Mouse (Mus musculus): ENCODE data around the gene Scp2. TPM values are rescaled to one million over a fixed set of nuclear protein-coding genes. Genes with fewer than 3 reads are reported as not detected.
"Not testable (repeated sequence)": the region's sequence is repeated elsewhere in the genome, so short reads cannot be mapped to it uniquely, and the experiment has no call there.

The Scp2 gene
- 327 TPM in 2 replicates for total RNA-seq (2015)
- total RNA-seq (2017): 470 and 494 TPM in 2 replicates

DNA sequence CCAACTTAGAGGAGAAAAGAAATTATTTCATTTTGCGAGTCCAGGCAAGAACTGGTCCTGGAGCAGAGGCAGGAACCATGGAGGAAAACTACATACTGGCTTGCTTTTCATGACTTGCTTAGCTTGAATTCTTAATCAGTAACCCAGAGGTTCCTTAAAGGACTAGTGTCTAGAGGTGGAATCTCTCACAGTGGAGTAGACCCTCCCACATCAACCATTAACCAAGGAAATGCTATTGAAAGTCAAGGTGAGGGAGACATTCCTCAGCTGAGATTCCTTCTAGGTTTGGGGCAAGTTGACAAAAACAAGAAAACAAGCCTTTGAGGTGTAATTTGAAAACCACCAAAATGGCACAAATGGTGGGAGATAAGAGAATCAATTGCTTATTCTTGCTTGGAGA, at the start of gene Scp2:
Scp2 (minus strand) TSS at position 119 of the 400 bp plus-strand sequence.
- ATAC-seq (ENCODE audit: poor library complexity, severe bottlenecking): no peak

DNA sequence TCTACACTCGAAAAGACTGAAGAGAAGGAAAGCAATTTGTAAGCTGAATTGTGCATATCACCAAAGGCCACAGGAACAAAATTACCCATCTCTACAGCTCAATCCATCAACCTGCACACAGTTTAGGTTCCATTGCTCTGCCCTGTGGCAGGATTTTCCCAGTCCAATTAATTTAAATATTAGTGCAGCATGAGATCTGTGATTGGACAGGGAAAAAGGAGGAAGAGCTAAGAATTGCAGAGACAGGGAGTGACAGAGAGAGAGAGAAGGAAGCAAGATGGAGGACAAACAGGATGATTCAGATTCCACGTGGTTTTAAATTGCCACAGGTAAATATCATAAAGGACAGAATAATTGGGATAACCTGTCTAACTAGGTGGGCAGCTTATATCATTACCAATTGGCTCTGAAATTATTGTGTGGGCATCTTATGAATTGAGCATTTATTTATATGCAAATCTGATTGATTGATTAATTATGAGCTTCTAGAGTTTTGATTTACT, 48.1 kb upstream of the Scp2 start:
- no peak for ATAC-seq (ENCODE audit: poor library complexity, severe bottlenecking)

DNA sequence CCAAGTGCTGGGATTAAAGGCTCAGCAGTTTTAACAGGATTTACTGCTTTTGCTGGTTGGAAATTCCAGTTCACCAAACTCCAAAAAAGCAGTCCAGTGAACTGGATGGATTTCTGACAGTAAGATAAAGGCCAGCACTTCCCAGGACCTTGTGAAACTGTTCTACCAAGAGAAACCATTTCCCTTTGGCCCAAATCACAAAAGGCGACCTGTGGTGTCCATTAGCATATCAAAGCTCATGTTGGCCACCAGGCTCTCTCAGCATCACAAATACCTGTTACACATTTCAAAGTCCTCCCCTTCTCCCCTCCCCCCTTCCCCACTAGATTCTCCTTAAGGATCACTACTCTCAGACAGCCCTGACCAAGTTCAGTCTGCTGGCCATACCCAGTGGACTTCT, 37.5 kb upstream of the Scp2 start:
- ATAC-seq (ENCODE audit: poor library complexity, severe bottlenecking): no peak

DNA sequence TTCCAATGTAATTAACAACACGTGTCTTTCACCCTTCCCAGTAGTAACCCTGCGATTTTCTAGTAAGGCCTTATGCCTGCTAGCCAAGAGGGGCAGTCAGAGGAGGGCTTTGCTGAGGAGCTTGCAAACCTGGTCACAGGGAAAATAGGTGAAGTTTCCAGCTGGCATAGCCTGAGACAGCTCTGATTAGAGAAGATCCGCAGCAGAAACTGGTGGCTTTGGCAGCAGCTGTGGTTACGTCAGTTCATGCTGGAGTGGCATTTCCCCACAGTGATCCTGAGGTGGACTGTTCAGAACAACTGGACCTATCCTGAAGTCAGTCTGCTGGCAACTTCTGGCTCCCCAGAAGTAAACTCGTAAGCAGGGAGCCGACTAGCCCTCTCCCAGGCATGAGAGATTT, 23.3 kb upstream of the Scp2 start:
- ATAC-seq (ENCODE audit: poor library complexity, severe bottlenecking): no peak

DNA sequence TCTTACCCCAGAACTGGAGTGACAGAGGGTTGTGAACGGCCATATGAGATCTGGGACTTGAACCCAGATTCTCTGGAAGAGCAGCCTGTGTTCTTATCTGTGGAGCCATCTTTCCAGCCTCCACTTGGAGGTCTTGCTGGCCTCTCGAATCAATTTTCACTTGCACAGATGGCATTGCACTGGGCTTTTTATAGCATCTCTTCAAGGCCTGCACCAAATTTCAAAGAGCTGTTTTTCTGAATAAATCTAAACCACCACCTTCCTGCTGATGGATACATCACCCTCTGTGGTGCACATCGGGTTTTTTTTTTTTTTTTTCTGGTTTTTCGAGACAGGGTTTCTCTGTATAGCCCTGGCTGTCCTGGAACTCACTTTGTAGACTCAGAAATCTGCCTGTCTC, 22.1 kb upstream of the Scp2 start:
- ATAC-seq (ENCODE audit: poor library complexity, severe bottlenecking): no peak

DNA sequence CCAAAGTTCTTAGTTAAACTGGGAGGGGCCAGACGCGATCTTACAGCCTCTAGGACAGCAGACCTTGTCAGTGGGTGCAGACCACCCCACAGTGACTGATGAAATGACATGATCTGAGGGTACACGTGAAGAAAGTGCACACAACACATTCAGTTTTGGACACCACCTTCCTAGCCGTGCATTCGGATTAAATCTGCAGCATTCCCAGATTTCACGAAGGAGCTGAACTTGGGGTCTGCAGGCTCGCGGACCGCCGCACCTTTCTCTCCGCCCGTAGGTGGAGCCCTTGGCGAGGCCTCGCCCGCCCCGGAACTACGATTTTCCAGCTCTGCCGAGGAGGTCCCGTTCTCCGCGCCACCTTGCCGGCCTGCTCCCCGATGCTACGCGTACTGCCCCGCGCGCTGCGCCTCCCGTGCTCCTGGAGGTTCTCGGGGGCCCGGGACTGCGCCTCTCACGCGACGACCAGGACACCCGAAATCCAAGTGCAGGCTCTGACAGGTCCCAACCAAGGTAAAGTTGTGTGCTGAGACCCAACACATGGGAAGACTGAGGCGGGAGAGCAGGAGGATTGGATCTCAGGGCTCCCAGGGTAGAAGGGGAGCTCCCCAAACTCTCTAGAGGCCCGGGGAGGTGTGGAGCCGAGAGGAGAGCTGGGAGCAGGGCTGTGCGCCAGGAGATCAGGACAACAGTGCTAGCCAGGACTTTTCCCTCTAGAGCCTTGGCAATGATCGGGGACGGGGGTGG, 20.5 kb upstream of the Scp2 start, which contains the start of gene Echdc2:
Echdc2 (plus strand) TSS at position 286 of the 744 bp plus-strand sequence.
- ATAC-seq (ENCODE audit: poor library complexity, severe bottlenecking): no peak

DNA sequence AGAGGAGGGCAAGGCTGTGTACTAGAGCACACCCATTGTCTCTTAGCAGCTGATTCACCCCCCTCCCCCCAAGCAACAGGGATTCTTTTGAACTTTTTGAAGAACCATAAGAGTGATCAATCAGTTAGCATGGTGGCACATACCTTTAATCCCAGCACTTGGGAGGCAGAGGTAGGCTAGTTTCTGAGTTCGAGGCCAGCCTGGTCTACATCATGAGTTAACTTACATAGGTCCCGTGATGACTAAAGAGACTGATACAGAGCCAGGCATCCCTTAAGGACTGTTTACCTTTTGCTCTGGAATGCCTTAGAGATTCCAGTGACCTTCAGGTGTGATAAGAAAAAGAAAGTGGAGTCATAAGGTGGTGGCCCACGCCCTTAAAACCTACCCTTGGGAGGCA, 18.5 kb upstream of the Scp2 start:
- ATAC-seq (ENCODE audit: poor library complexity, severe bottlenecking): no peak

DNA sequence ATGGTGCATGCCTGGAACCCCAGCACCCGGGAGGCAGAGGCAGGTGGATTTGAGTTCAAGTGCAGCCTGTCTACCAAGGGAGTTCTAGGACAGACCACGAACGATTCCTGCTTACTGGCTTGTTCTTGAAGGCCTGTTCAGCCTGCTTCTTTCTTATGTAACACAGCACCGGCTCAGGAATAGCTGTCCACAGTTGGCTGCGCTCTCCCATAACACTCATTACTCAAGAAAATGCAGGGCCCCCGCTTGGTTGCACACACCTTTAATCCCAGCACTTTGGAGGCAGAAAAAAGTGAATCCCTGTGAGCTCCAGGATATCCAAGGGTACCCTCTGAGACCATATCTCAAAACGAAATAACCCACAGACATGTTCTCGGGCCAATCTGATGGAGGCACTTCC, 17.1 kb upstream of the Scp2 start:
- no peak for ATAC-seq (ENCODE audit: poor library complexity, severe bottlenecking)

DNA sequence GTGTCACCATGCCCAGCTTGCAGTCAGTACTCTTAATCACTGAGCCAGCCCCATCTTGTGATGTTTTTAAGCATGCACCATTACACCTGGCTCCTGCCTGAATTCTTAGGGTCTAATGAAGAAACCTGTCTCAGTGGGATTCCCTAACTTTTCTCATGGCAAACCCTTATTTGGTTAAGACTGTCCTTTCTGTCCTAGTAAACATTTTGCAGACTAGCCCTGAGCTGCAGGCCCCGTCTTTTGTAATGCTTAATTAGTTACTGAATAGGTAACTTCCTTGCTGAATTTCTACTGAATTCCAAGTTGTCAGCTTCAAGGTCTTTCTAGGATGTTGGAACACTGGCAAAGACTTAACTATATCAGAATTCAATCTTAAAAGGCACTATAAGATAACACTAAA, 10.3 kb upstream of the Scp2 start:
- not testable (repeated sequence) for ATAC-seq (ENCODE audit: poor library complexity, severe bottlenecking)

DNA sequence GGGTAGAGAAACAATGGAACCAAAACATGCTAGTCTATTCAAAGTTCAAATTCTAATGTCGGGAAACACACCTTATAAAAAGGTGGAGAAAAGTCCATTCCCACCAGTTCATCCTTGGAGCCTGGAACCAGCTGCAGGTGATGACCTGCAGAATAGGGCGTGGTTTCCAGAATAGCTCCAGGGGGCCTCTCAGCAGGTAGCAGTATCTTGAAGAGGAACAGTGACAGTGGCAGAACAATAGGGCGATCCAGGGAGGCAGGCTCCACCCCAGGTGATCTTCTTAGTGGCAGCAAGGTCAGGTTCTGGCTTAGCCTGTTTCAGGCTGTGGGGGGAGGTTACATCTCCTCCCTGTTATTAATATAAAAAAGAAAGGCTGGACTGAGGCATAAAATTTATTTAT, 756 bp upstream of the Scp2 start:
- not testable (repeated sequence) for ATAC-seq (ENCODE audit: poor library complexity, severe bottlenecking)

DNA sequence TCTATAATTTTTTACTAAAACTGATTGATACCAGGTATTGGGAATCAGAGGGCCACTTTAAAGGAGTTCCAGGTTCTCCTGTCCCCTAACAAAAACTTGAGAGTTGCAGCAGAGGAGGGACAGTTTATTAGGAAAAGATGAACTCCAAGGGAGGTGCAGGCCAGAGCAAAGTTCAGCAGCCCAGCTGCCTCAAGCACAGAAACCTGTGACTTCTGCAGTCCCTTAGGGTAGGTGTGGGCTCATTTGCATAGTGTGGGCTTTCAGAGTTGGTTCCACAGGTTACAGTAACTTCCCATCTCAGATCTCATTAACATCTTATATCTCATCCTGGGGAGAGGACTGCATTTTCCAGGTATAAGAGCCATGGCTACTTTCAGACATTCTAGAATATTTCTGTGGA, 1.0 kb downstream of the Scp2 start:
- no peak for ATAC-seq (ENCODE audit: poor library complexity, severe bottlenecking)

DNA sequence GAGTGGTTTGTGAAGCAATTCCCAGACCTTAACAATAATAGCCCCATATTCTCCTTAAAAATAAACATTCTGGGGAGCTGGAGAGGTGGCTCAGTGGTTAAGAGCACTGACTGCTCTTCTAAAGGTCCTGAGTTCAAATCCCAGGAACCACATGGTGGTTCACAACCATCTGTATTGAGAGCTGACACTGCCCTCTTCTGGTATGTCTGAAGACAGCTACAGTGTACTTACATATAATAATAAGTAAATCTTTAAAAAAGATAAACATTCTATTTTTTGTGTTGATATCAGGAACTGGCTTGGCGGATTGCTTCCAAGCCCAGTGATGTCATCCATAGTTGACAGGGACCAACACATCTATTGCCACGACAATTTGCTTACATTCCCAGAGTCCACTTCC, 1.6 kb downstream of the Scp2 start:
- not testable (repeated sequence) for ATAC-seq (ENCODE audit: poor library complexity, severe bottlenecking)

DNA sequence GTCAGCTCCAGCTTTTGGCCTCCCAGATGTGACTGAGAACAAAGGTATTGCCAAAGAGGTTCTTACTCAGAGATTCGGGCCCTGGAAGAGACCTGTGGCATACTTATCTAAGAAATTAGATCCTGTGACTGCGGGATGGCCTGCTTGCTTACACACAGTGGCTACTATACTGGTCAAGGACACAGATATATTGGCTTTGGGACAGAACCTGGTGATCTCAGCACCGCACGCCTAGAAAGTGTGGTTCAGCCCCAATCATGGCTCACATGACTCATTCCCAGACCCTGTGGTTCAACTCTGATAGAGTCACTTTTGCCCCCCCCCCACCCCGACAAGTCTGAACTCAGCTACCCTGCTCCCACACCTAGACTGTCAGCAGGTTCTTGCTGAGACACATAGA, 7.9 kb downstream of the Scp2 start:
- ATAC-seq (ENCODE audit: poor library complexity, severe bottlenecking): no peak

DNA sequence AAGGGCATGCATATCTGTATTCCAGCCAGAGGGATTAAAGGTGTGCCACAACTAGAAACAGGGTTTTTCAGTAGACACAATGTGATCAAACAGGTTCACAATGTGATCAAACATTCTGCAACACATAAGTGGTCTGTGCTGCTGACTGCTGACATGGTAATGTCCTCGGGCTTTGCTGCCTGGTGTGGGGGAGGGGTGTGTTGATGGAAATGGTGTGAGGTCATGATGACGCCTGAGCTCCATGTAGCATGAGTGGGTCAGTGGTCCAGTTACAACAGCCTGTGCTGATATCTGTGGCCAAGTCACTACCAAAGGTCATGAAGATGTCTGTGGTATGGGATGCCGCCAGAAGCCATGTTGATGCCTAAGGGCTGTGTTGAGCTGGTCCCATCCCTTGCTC, 14.3 kb downstream of the Scp2 start:
- ATAC-seq (ENCODE audit: poor library complexity, severe bottlenecking): no peak

DNA sequence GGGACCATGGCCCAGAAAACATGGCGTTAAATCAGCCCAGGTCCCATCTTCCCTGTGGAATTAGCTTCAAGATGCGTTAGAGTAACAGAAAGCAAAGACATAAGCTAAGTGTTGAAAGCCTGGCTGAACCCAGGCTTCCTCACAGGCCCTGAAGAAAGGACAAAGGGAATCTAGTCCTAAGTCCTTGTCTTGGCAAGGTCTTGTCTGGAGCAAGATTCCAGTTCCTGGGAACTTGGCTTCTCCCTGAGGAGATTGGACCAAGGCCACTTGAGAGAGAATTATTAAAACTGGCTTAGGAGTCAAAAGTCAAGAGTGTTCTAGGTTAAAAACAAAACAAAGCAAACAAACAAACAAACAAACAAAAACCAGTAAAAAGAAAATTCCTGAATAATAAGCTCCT, 16.5 kb downstream of the Scp2 start:
- ATAC-seq (ENCODE audit: poor library complexity, severe bottlenecking): no peak

DNA sequence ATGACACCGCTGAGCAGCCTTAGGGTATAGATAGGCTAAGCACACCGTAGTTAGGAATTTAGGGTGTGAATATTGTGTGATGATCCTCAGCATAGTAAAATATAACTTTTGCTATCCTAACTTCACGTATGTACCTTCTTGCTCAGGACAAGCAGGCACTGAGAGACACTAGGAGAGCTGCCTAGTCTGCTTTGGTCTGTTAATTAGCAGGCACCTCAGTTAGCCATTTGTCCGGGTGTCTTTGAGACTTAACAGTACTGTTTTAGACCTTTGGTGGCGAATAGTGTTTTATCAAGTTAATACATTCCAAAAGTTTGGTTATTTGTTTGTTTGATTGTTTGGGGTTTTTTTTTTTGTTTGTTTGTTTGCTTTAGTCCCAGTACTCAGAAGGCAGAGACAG, 17.3 kb downstream of the Scp2 start:
- no peak for ATAC-seq (ENCODE audit: poor library complexity, severe bottlenecking)

DNA sequence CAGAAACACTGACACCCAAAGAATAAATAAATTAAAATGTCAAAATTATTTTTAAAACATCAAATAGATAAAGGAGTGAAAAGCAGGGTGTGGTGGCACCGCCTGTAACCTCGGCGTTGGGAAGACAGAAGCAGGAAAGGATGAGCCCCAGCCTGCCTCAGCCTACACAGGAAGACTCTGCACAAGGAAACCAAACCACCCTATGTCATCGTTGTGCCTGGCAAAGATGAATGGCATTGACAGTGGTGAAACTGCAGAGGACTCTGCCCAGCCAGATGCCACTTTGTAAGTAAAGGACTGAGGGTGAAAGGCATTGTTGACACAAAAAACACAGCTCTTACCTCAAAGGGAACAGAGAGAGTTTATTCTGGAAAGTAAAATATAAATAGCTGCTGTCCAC, 18.5 kb downstream of the Scp2 start:
- ATAC-seq (ENCODE audit: poor library complexity, severe bottlenecking): no peak

DNA sequence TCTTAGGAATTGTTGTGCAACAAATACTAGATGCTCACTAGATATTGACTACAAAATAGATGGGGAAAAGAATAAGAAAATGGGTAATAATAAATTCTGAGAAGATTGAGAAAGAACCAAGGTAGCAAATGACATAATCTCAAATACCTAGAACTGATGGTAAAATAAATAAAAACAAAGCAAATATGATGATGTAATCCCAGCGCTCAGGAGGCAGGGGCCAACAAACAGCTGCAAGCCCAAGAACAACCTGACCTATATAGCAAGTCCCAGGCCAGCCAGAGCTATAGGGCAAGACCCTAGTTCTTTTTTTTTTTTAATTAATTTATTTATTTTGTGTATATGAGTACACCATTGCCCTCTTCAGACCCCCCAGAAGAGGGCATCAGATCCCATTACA, 20.7 kb downstream of the Scp2 start:
- ATAC-seq (ENCODE audit: poor library complexity, severe bottlenecking): no peak

DNA sequence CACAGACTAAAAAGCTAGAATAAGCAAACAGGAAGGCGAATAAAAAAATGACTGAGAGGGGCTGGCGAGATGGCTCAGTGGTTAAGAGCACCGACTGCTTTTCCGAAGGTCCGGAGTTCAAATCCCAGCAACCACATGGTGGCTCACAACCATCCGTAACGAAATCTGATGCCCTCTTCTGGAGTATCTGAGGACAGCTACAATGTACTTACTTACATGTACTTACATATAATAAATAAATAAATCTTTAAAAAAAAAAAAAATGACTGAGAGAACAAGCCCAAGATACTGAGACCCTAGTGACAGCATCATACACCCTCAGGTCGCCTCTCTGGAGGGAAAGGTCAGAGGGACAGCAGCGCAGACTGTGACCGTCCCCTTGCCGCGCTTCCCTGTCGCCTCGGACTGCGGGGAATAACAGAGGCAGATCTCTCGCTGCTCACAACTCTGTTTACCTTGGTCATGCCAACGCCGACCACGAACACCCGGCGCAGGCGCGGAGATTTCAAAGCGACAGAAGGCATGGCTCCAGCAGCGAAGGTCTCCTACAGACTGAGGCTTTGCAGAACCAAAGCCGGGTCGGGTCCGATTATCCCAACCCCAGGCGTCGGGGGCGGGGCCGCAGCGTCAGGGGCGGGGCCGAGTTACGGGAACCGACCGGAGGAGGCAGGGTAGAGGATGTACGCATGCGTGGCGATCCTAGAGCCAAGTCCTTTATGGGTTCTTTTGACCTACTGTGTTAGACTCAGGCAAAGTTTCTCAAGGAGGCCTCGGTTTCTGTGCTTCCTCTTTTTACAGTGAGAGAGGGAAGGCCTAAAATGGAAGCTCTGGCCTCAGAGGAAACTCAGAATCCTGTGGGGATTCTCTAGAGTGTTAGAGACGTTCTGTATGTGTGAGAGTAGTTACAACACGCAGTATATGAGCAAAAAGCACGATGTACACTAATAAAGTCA, 26.6 kb downstream of the Scp2 start:
- ATAC-seq (ENCODE audit: poor library complexity, severe bottlenecking): peak; percentile 94

DNA sequence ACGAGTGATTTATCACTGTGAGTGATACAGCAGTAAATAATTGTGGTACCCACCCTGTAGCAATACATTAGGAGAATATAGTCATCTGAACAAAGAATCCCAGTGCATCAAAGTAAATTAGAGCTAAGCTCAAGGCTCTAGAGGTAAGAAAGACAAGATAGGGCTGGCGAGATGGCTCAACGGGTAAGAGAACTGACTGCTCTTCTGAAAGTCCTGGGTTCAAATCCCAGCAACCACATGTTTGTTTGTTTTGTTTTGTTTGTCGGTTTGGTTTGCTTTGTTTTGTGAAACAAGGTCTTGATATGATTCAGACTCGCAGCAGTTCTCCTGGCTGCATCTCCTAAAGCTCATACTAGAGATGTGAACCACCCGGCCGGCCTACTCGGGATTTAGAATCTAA, 27.3 kb downstream of the Scp2 start:
- ATAC-seq (ENCODE audit: poor library complexity, severe bottlenecking): no peak

DNA sequence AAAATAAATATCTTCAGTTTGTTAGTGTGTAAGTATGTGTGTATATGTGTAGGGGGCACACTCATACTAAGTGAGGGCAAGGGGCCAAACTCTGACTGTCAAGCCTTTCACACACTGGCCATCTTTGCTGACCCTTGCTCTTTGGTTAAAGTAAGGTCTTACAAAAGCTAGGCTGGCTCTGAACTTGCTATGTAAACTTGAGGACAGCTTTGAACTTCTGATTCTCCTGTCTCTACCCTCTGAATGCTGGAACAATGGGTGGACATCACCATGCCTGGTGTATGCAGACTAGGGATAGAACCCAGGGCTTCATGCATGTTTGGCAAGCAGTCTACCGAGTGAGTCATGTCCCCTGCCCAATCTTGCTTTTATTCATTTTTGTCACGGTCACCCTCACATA, 28.3 kb downstream of the Scp2 start:
- ATAC-seq (ENCODE audit: poor library complexity, severe bottlenecking): no peak

DNA sequence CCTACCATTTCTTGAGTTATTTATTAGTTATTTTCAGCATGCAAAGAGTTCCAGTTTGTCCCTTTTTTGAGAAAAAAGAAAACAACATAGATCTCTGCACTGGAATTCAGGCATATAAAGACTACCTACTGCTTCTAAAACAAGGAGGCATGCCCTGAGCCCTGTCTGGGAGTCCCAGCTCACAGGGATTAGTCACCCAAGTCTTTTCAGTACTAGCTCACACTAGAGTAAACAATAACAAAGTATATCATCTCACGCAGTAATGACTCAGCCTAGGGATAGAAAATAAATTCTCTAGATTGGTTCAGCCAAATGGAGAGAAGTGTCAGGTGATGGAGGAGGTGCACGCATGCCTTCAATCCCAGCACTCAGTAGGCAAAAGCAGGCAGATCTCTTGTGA, 34.1 kb downstream of the Scp2 start:
- no peak for ATAC-seq (ENCODE audit: poor library complexity, severe bottlenecking)

All from megakaryocyte, adult 5-6 weeks (primary cell).